Mouse (Mus musculus): ENCODE results near the gene Gm9747.

Gm9747 gene

GRCm38 (mm10) chr1:82232812-82233211 lies at the start of gene Gm9747:
Gm9747 (plus strand) TSS chr1:82233112.
- no peak for DNase-seq (ENCODE audit: low spot score in 2 of 2)

GRCm38 (mm10) chr1:82183913-82184442 lies 48.9 kb upstream of the Gm9747 start:
- DNase-seq (ENCODE audit: low spot score in 2 of 2), result no peak

- DNase-seq (ENCODE audit: low spot score in 2 of 2), result no peak
Observed at GRCm38 (mm10) chr1:82188549-82189231, 44.2 kb upstream of the Gm9747 start.

GRCm38 (mm10) chr1:82189516-82189915 lies 43.4 kb upstream of the Gm9747 start:
- DNase-seq (ENCODE audit: low spot score in 2 of 2), result peak; percentile 65 to 71

- DNase-seq (ENCODE audit: low spot score in 2 of 2), result no peak
Observed at GRCm38 (mm10) chr1:82191579-82191978, 41.3 kb upstream of the Gm9747 start.

GRCm38 (mm10) chr1:82199918-82200317 lies 33.0 kb upstream of the Gm9747 start:
- DNase-seq (ENCODE audit: low spot score in 2 of 2), result no peak

- no peak for DNase-seq (ENCODE audit: low spot score in 2 of 2)
Observed at GRCm38 (mm10) chr1:82200636-82201035, 32.3 kb upstream of the Gm9747 start.

- no peak for DNase-seq (ENCODE audit: low spot score in 2 of 2)
Observed at GRCm38 (mm10) chr1:82207511-82207910, 25.4 kb upstream of the Gm9747 start.

GRCm38 (mm10) chr1:82220673-82221396 lies 12.1 kb upstream of the Gm9747 start:
- DNase-seq (ENCODE audit: low spot score in 2 of 2), result no peak

- no peak for DNase-seq (ENCODE audit: low spot score in 2 of 2)
Observed at GRCm38 (mm10) chr1:82221462-82221861, 11.4 kb upstream of the Gm9747 start.

GRCm38 (mm10) chr1:82223042-82223795 lies 9.7 kb upstream of the Gm9747 start:
- no peak for DNase-seq (ENCODE audit: low spot score in 2 of 2)

GRCm38 (mm10) chr1:82228841-82229240 lies 4.1 kb upstream of the Gm9747 start:
- no peak for DNase-seq (ENCODE audit: low spot score in 2 of 2)

GRCm38 (mm10) chr1:82234616-82235015 lies 1.7 kb downstream of the Gm9747 start:
- no peak for DNase-seq (ENCODE audit: low spot score in 2 of 2)

- no peak for DNase-seq (ENCODE audit: low spot score in 2 of 2)
Observed at GRCm38 (mm10) chr1:82235455-82236104, 2.7 kb downstream of the Gm9747 start.

- no peak for DNase-seq (ENCODE audit: low spot score in 2 of 2)
Observed at GRCm38 (mm10) chr1:82238245-82238644, 5.3 kb downstream of the Gm9747 start.

GRCm38 (mm10) chr1:82239409-82240201 lies 6.7 kb downstream of the Gm9747 start:
- no peak for DNase-seq (ENCODE audit: low spot score in 2 of 2)

- DNase-seq (ENCODE audit: low spot score in 2 of 2), result no peak
Observed at GRCm38 (mm10) chr1:82243260-82243825, 10.4 kb downstream of the Gm9747 start.

GRCm38 (mm10) chr1:82245002-82245401 lies 12.1 kb downstream of the Gm9747 start:
- no peak for DNase-seq (ENCODE audit: low spot score in 2 of 2)

- no peak for DNase-seq (ENCODE audit: low spot score in 2 of 2)
Observed at GRCm38 (mm10) chr1:82247221-82247951, 14.5 kb downstream of the Gm9747 start.

Measured in right cerebral cortex, postnatal 36 days (tissue).